ENCODE assay signal across 17 mouse cellular contexts in genomic region chr11:58193860-58194520, GRCm38 (mm10). TPM values are rescaled to one million over a fixed set of nuclear protein-coding genes. Genes with fewer than 3 reads are reported as not detected.
DNase-seq lines count a peak whose midpoint lies in the region; ATAC-seq and TF ChIP-seq lines count a peak whose summit lies in the region.
"Had no signal": no experiment of that assay in that cellular context is flagged by ENCODE, and none has a peak within 500 bp of the region (broad histone marks: within the 10 kb centered on the region; RNA-seq: fewer than 3 reads in every experiment).

No protein-coding gene starts in this region.

- ATAC-seq in heart, embryonic 13.5 days (ENCODE audit: extremely low read depth, insufficient number of reproducible peaks, low FRiP score, low TSS enrichment), result no peak
- ATAC-seq in kidney, embryonic 14.5 days (ENCODE audit: low FRiP score, low TSS enrichment), result no peak
- no peak for ATAC-seq in liver, embryonic 11.5 days (replicated peaks; ENCODE audit: low FRiP score)
- ATAC-seq: forebrain, embryonic 15.5 days; liver, postnatal 0 days; midbrain, embryonic 13.5 days had no signal

- in situ Hi-C loops in ES-E14 (cut with MboI; ENCODE audit: low sequenced_read_pairs in 2 of 2, unreplicated experiment in 2 of 2), result no loop called here

- no peak overlapping the region for H3K9ac ChIP-seq in heart, embryonic 13.5 days
- no peak overlapping the region for H3K9ac ChIP-seq in kidney, embryonic 14.5 days (ENCODE audit: low read depth, low read length)
- H3K9ac ChIP-seq in ES-E14 (ENCODE audit: insufficient read depth, low read depth, low read length, poor library complexity, severe bottlenecking), result no peak overlapping the region
- no peak overlapping the region for H3K9ac ChIP-seq in liver, embryonic 11.5 days (ENCODE audit: low read depth, low read length)
- H3K9ac ChIP-seq: forebrain, embryonic 15.5 days; limb, embryonic 13.5 days; liver, postnatal 0 days; midbrain, embryonic 13.5 days had no signal

- no peaks in the 10 kb centered on the region for H3K36me3 ChIP-seq in heart, embryonic 13.5 days
- no peaks in the 10 kb centered on the region for H3K36me3 ChIP-seq in kidney, embryonic 14.5 days (ENCODE audit: control insufficient read depth, insufficient read depth, low read length)
- H3K36me3 ChIP-seq in ES-E14 (ENCODE audit: control insufficient read depth, insufficient read depth, low read length, poor library complexity, severe bottlenecking), result no peaks in the 10 kb centered on the region
- no peaks in the 10 kb centered on the region for H3K36me3 ChIP-seq in liver, embryonic 11.5 days (ENCODE audit: control insufficient read depth, insufficient read depth, low read length)
- H3K36me3 ChIP-seq: forebrain, embryonic 15.5 days; G1E; limb, embryonic 13.5 days; midbrain, embryonic 13.5 days had no signal

- 0 out of 2 replicates have a peak overlapping the region, but pooled peaks have one; percentile 3 for H3K4me3 ChIP-seq in heart, embryonic 13.5 days
- no peak overlapping the region for H3K4me3 ChIP-seq in kidney, embryonic 14.5 days (ENCODE audit: low read length)
- H3K4me3 ChIP-seq in ES-E14 (ENCODE audit: insufficient read depth in 1 of 2, low read depth in 1 of 2, low read length in 2 of 2, poor library complexity in 1 of 2, severe bottlenecking in 1 of 2), result no peak overlapping the region
- H3K4me3 ChIP-seq in liver, embryonic 11.5 days (ENCODE audit: low read depth, low read length), result no peak overlapping the region
- H3K4me3 ChIP-seq: forebrain, embryonic 15.5 days; left cerebral cortex, adult 2 months; limb, embryonic 13.5 days; midbrain, embryonic 13.5 days had no signal

- H3K27ac ChIP-seq in heart, embryonic 13.5 days (replicated peaks), result peak overlapping the region; percentile 63
- H3K27ac ChIP-seq in kidney, embryonic 14.5 days (ENCODE audit: low read depth, low read length), result no peak overlapping the region
- no peak overlapping the region for H3K27ac ChIP-seq in ES-E14 (ENCODE audit: insufficient read depth, low read depth, low read length, poor library complexity, severe bottlenecking)
- no peak overlapping the region for H3K27ac ChIP-seq in liver, embryonic 11.5 days (ENCODE audit: low read depth, low read length)
- H3K27ac ChIP-seq: forebrain, embryonic 15.5 days; left cerebral cortex, adult 2 months; limb, embryonic 13.5 days; midbrain, embryonic 13.5 days had no signal

- no peaks in the 10 kb centered on the region for H3K27me3 ChIP-seq in heart, embryonic 13.5 days (replicated peaks)
- no peaks in the 10 kb centered on the region for H3K27me3 ChIP-seq in kidney, embryonic 14.5 days (ENCODE audit: control insufficient read depth, insufficient read depth, low read length)
- H3K27me3 ChIP-seq in liver, embryonic 11.5 days (replicated peaks; ENCODE audit: control insufficient read depth, insufficient read depth, low read length), result no peaks in the 10 kb centered on the region
- H3K27me3 ChIP-seq: forebrain, embryonic 15.5 days; limb, embryonic 13.5 days; midbrain, embryonic 13.5 days had no signal

- DNase-seq in heart, adult 9 months (ENCODE audit: low spot score in 2 of 2), result no peak
- peak; percentile 30 for DNase-seq in kidney, postnatal 10 days
- DNase-seq in ES-E14 (ENCODE audit: low read depth, low spot score) (no peak), MN1 (ENCODE audit: low spot score) (no peak)
- peak; percentile 19 for DNase-seq in embryo, embryonic 11 days
- no peak for DNase-seq in liver, embryonic 11.5 days (ENCODE audit: low spot score)
- DNase-seq: adrenal gland, postnatal 10 days; liver, postnatal 0 days; lung, postnatal 4 days; right cerebral cortex, postnatal 25 days had no signal

- H3K4me1 ChIP-seq in heart, embryonic 13.5 days, result peaks cover 24% of the 10 kb centered on the region
- peaks cover 6% of the 10 kb centered on the region for H3K4me1 ChIP-seq in kidney, embryonic 14.5 days (ENCODE audit: control insufficient read depth, insufficient read depth, low read length)
- H3K4me1 ChIP-seq in ES-E14 (ENCODE audit: control insufficient read depth in 2 of 2, insufficient read depth in 2 of 2, low read length in 2 of 2, poor library complexity in 1 of 2), result peaks cover 3 to 5% of the 10 kb centered on the region in 2 experiments; a peak in 2 of 4 replicates
- H3K4me1 ChIP-seq in liver, embryonic 11.5 days (replicated peaks; ENCODE audit: control insufficient read depth, insufficient read depth, low read length), result 0 out of 2 replicates have a peak, but pooled peaks cover 4% of the 10 kb centered on the region
- H3K4me1 ChIP-seq: forebrain, embryonic 15.5 days; limb, embryonic 13.5 days had no signal

- H3K4me2 ChIP-seq in heart, embryonic 13.5 days, result peak overlapping the region; percentile 47
- no peak overlapping the region for H3K4me2 ChIP-seq in kidney, embryonic 14.5 days (replicated peaks; ENCODE audit: low read depth, low read length)
- no peak overlapping the region for H3K4me2 ChIP-seq in liver, embryonic 11.5 days
- H3K4me2 ChIP-seq: forebrain, embryonic 15.5 days; limb, embryonic 13.5 days; midbrain, embryonic 13.5 days had no signal

- no peaks in the 10 kb centered on the region; the same call in 1 of the 2 replicates for H3K9me3 ChIP-seq in heart, embryonic 13.5 days
- H3K9me3 ChIP-seq in kidney, embryonic 14.5 days (ENCODE audit: control insufficient read depth, low read length), result no peaks in the 10 kb centered on the region
- H3K9me3 ChIP-seq in ES-E14 (ENCODE audit: control insufficient read depth, insufficient read depth, low read depth, low read length), result no peaks in the 10 kb centered on the region
- H3K9me3 ChIP-seq in liver, embryonic 11.5 days (ENCODE audit: control insufficient read depth, low read length), result no peaks in the 10 kb centered on the region
- H3K9me3 ChIP-seq: forebrain, embryonic 15.5 days; limb, embryonic 13.5 days; midbrain, embryonic 13.5 days had no signal

- WGBS in heart, embryonic 13.5 days, result 31% methylated on average over 4 of the region's 4 CpGs
- 48% methylated on average over 4 of the region's 4 CpGs for WGBS in kidney, embryonic 14.5 days
- WGBS in liver, embryonic 11.5 days, result 60% methylated on average over 4 of the region's 4 CpGs

TF ChIP-seq in ES-E14, 5 proteins besides CTCF, POLR2A, EP300 and RAD21:
- no peak for TF ChIP-seq ZNF384 (IDR thresholded peaks at IDR 0.05; ENCODE audit: low read depth, low read length)
- no peak for TF ChIP-seq CHD2 (IDR thresholded peaks at IDR 0.05; ENCODE audit: low read depth, low read length)
- TF ChIP-seq HCFC1 (IDR thresholded peaks at IDR 0.05; ENCODE audit: borderline replicate concordance, insufficient read depth, low read length), result no peak
- TF ChIP-seq ZC3H11A (IDR thresholded peaks at IDR 0.05; ENCODE audit: borderline replicate concordance, low read depth, low read length), result no peak
- peak; percentile 53; the same call in 1 of the 2 replicates for TF ChIP-seq MAFK (IDR thresholded peaks at IDR 0.05; ENCODE audit: insufficient read depth, low read depth, low read length)
TF ChIP-seq in ES-E14: peak in this region for 1.

RNA-seq across cellular contexts. Expression of gene Igtp, which starts 5.4 kb away (rescaled TPM):
- 4.4 and 5.0 TPM in 2 replicates for polyA plus RNA-seq in heart, embryonic 13.5 days (2015; fragmentation: Nextera tagmentation; extraction: Ambion mirVana)
- 3.3 and 4.2 TPM in 2 replicates for polyA plus RNA-seq in kidney, embryonic 14.5 days (2014; fragmentation: Nextera tagmentation; extraction: Ambion mirVana)
- total RNA-seq in ES-E14 (2012; rRNA removed), result 2.5 and 4.4 TPM in 2 replicates
- 5.0 and 5.5 TPM in 2 replicates for polyA plus RNA-seq in liver, embryonic 11.5 days (2014; fragmentation: Nextera tagmentation; extraction: Ambion mirVana)

RNA-seq across cellular contexts. Expression of gene Irgm2, which starts 5.4 kb away (rescaled TPM):
- 2.9 and 3.6 TPM in 2 replicates for polyA plus RNA-seq in heart, embryonic 13.5 days (2015; fragmentation: Nextera tagmentation; extraction: Ambion mirVana)
- polyA plus RNA-seq in kidney, embryonic 14.5 days (2014; fragmentation: Nextera tagmentation; extraction: Ambion mirVana), result 0.84 and 1.9 TPM in 2 replicates
- 0.42 and 0.54 TPM in 2 replicates for total RNA-seq in ES-E14 (2012; rRNA removed)
- polyA plus RNA-seq in liver, embryonic 11.5 days (2014; fragmentation: Nextera tagmentation; extraction: Ambion mirVana), result 2.3 and 2.5 TPM in 2 replicates

RNA-seq across cellular contexts. Expression of gene Mrpl22, which starts 22.5 kb away (rescaled TPM):
- 103 and 114 TPM in 2 replicates for polyA plus RNA-seq in heart, embryonic 13.5 days (2015; fragmentation: Nextera tagmentation; extraction: Ambion mirVana)
- 137 and 186 TPM in 2 replicates for polyA plus RNA-seq in kidney, embryonic 14.5 days (2014; fragmentation: Nextera tagmentation; extraction: Ambion mirVana)
- 52.9 and 71.0 TPM in 2 replicates for total RNA-seq in ES-E14 (2012; rRNA removed)
- polyA plus RNA-seq in liver, embryonic 11.5 days (2014; fragmentation: Nextera tagmentation; extraction: Ambion mirVana), result 178 and 190 TPM in 2 replicates

RNA-seq across cellular contexts. Expression of gene Gemin5, which starts 25.7 kb away (rescaled TPM):
- 13.5 and 13.9 TPM in 2 replicates for polyA plus RNA-seq in heart, embryonic 13.5 days (2015; fragmentation: Nextera tagmentation; extraction: Ambion mirVana)
- polyA plus RNA-seq in kidney, embryonic 14.5 days (2014; fragmentation: Nextera tagmentation; extraction: Ambion mirVana), result 27.1 and 35.7 TPM in 2 replicates
- 66.4 and 70.1 TPM in 2 replicates for total RNA-seq in ES-E14 (2012; rRNA removed)
- polyA plus RNA-seq in liver, embryonic 11.5 days (2014; fragmentation: Nextera tagmentation; extraction: Ambion mirVana), result 36.6 and 41.1 TPM in 2 replicates

Comparison
In these comparisons a context has a peak if more than half of its experiments do, and no peak if none do; other contexts are left out.
1. DNase-seq: peak in kidney, postnatal 10 days (single experiment) and embryo, embryonic 11 days (single experiment); none in heart, adult 9 months (0 of 2), ES-E14 (single experiment), MN1 (single experiment) and liver, embryonic 11.5 days (single experiment).